Mouse (Mus musculus) G1E (cell line): ENCODE measurements around the gene Zdbf2.

Experiments used
- CTCF ChIP-seq: IDR thresholded peaks from 2 replicates; pipeline ENCODE4 v1.5.1; 2012; ENCODE audit warnings: low read depth, low read length, inconsistent platforms, mixed read lengths
- GATA1 ChIP-seq: IDR thresholded peaks from 2 replicates; pipeline ENCODE4 v1.6.1; 2012; ENCODE audit warnings: borderline replicate concordance, low read length, inconsistent platforms, mixed read lengths
- TAL1 ChIP-seq: conservative IDR thresholded peaks from 2 replicates; pipeline ENCODE4 v1.6.1; 2012; ENCODE audit warnings: low read depth, low read length, inconsistent platforms, mixed read lengths

DNA sequence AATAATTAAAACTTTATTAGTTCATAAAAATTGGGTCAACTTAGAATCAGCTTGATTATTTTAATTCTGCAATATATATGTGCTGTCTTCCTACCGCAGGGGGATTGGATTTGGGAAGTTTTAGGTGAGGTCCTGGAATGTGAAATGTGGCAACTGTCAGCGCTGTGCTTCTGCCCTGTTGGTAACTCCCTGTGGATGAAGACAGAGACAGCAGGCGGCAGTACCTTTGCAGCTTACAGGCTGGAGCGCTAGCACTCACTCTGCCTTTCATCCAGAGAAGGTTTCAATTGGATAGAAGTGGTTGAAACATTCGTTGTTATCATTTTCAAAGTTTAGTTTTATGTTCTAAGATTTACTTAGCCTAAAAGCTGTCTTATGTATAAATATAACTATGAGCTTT lies 5.0 kb downstream of the Zdbf2 start:
- TF ChIP-seq CTCF = no peak
- TF ChIP-seq TAL1 = no peak
- no peak for TF ChIP-seq GATA1
